Mouse (Mus musculus) bone marrow, adult 2 months (tissue): ENCODE results near the gene Ppdpf.

Source experiments
- CTCF ChIP-seq: fragments of 200-500 bp; IDR thresholded peaks from 2 replicates; pipeline ENCODE4 v1.5.1; 2011; ENCODE audit warnings: low read length, control low read depth; ENCODE audit not compliant: control insufficient read depth, insufficient read depth
- POLR2A ChIP-seq: fragments of 200-500 bp; IDR thresholded peaks from 2 replicates; pipeline ENCODE4 v1.6.1; 2011; ENCODE audit warnings: low read depth, mild to moderate bottlenecking, control low read depth, low read length, borderline replicate concordance; ENCODE audit not compliant: control insufficient read depth

DNA sequence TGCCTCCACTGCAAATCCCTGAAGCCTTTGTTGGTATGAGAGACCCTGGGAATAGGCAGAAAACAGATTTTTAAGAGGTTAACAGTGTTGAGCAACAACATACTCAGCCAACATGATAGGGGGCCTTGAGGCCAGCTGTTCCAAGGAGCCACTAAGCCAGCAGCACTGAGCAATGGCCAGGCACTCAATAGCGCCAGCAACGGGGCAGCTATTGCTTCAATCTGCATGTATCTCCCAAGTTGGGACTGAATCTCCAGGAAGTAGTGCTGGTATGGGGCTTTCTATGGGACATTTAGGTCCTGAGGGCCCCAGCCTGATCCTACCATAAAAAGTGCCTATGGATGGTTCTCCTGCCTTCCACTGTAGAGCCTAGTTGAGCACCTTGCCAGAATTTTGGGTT is 28.6 kb upstream of the Ppdpf start:
- no peak for TF ChIP-seq POLR2A
- no peak for TF ChIP-seq CTCF
